ENCODE assay signal across 28 mouse cellular contexts in the genomic region with DNA sequence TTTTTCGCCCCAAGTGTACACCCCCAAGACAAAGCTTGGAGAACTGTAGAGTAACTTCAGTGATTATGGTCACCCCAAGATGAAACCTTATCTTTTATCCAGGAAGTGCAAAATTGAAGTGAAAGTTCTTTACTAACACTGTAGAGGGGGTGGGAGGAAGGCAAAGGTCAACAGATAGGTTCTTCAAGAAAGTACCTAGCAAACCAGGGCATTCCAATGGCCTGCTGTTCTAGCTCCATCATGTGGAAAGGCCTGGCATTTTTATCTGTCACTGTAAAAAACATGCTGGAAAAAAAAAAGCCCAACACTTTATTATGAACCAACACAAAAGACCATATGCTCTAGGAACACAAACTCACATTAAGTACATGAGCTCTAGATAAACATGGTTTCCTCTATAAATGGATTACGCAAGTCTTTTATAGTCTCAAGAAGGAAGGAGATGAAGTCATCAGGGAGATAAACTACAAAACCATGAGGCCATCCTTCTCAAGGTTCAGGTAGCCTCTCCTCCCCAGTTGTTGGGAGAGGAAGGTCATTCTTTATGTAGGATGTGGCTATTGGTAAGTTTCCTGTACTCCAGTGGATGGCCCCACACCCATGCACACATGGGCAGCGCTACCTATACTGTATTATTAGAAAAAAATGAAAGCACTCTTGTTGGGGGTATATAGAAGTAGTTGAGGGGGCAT. TPM values are rescaled to one million over a fixed set of nuclear protein-coding genes. Genes with fewer than 3 reads are reported as not detected.
DNase-seq lines count a peak whose midpoint lies in the region; ATAC-seq and TF ChIP-seq lines count a peak whose summit lies in the region.
"Had no signal": no experiment of that assay in that cellular context is flagged by ENCODE, and none has a peak within 500 bp of the region (broad histone marks: within the 10 kb centered on the region; RNA-seq: fewer than 3 reads in every experiment).

No protein-coding gene starts in this region.

- H3K9ac ChIP-seq in intestine, embryonic 15.5 days, result no peak overlapping the region
- H3K9ac ChIP-seq in hindbrain, embryonic 12.5 days, result no peak overlapping the region
- H3K9ac ChIP-seq: embryonic facial prominence, embryonic 12.5 days; kidney, embryonic 15.5 days; midbrain, embryonic 13.5 days had no signal

- DNase-seq in gastrocnemius, adult 2 months, result no peak
- DNase-seq in gastrocnemius, postnatal 36 days, result no peak
- no peak for DNase-seq in left cerebral cortex, adult 2 months (ENCODE audit: extremely low spot score in 1 of 2, low spot score in 2 of 2)
- no peak for DNase-seq in left cerebral cortex, postnatal 25 days (ENCODE audit: low spot score in 2 of 2)
- DNase-seq in 416B (ENCODE audit: low read depth), result peak; percentile 19
- DNase-seq in adrenal gland, adult 8-10 months, result no peak
- DNase-seq: adrenal gland, postnatal 10 days; cerebellum, adult 9-11 months; heart, adult 18-20 months; left cerebral cortex, postnatal 4 days; liver; thymus, postnatal 36 days had no signal

- no peaks in the 10 kb centered on the region for H3K27me3 ChIP-seq in intestine, embryonic 15.5 days (replicated peaks)
- no peaks in the 10 kb centered on the region for H3K27me3 ChIP-seq in hindbrain, embryonic 12.5 days
- H3K27me3 ChIP-seq: embryonic facial prominence, embryonic 12.5 days; midbrain, embryonic 13.5 days had no signal

- no peaks in the 10 kb centered on the region for H3K9me3 ChIP-seq in intestine, embryonic 15.5 days
- no peaks in the 10 kb centered on the region for H3K9me3 ChIP-seq in hindbrain, embryonic 12.5 days (replicated peaks)
- H3K9me3 ChIP-seq: embryonic facial prominence, embryonic 12.5 days; kidney, embryonic 15.5 days; midbrain, embryonic 13.5 days had no signal

- intact Hi-C loops in gastrocnemius, adult 2 months (cut with DNase I), result no loop called here
- intact Hi-C loops in gastrocnemius, postnatal 36 days (cut with DNase I), result no loop called here
- intact Hi-C loops in left cerebral cortex, adult 2 months (cut with DNase I), result loop anchor here (5.0 kb wide), 2 partner anchors 150 to 350 kb away; no protein-coding TSS in a partner anchor
- intact Hi-C loops in left cerebral cortex, postnatal 25 days (cut with DNase I), result loop anchor here (5.0 kb wide), 1 partner anchor 145 kb away; no protein-coding TSS in a partner anchor

- 77% methylated on average over 3 of the region's 3 CpGs for WGBS in intestine, embryonic 15.5 days
- WGBS in hindbrain, embryonic 12.5 days, result 86% methylated on average over 3 of the region's 3 CpGs

- no peak overlapping the region for H3K4me2 ChIP-seq in intestine, embryonic 15.5 days (replicated peaks)
- no peak overlapping the region for H3K4me2 ChIP-seq in hindbrain, embryonic 12.5 days (replicated peaks)
- H3K4me2 ChIP-seq: embryonic facial prominence, embryonic 12.5 days; kidney, embryonic 15.5 days; midbrain, embryonic 13.5 days had no signal

- TF ChIP-seq CTCF in gastrocnemius, adult 2 months (IDR thresholded peaks at IDR 0.05), result 0 out of 2 replicates have a peak, but pooled peaks have one; percentile 3
- peak; percentile 33 for TF ChIP-seq CTCF in left cerebral cortex, adult 2 months (IDR thresholded peaks at IDR 0.05)

- no peak overlapping the region for H3K27ac ChIP-seq in gastrocnemius, adult 2 months
- H3K27ac ChIP-seq in left cerebral cortex, adult 2 months, result no peak overlapping the region
- no peak overlapping the region for H3K27ac ChIP-seq in intestine, embryonic 15.5 days
- no peak overlapping the region for H3K27ac ChIP-seq in hindbrain, embryonic 12.5 days
- H3K27ac ChIP-seq: embryonic facial prominence, embryonic 12.5 days; hindbrain, postnatal 0 days; kidney, embryonic 15.5 days; midbrain, embryonic 13.5 days had no signal

- peak; percentile 63 for ATAC-seq in intestine, embryonic 15.5 days
- no peak for ATAC-seq in hindbrain, embryonic 12.5 days (ENCODE audit: low FRiP score)
- ATAC-seq: forebrain, embryonic 14.5 days; hindbrain, postnatal 0 days; midbrain, embryonic 13.5 days had no signal

- H3K36me3 ChIP-seq in intestine, embryonic 15.5 days, result no peaks in the 10 kb centered on the region
- no peaks in the 10 kb centered on the region for H3K36me3 ChIP-seq in hindbrain, embryonic 12.5 days
- H3K36me3 ChIP-seq: embryonic facial prominence, embryonic 12.5 days; kidney, embryonic 15.5 days; midbrain, embryonic 13.5 days had no signal

- no peak overlapping the region for H3K4me3 ChIP-seq in gastrocnemius, adult 2 months
- no peak overlapping the region for H3K4me3 ChIP-seq in left cerebral cortex, adult 2 months
- H3K4me3 ChIP-seq in intestine, embryonic 15.5 days (replicated peaks), result no peak overlapping the region
- H3K4me3 ChIP-seq in hindbrain, embryonic 12.5 days, result no peak overlapping the region
- H3K4me3 ChIP-seq: embryonic facial prominence, embryonic 12.5 days; erythroblast, embryonic 14.5 days; kidney, embryonic 15.5 days; midbrain, embryonic 13.5 days; myocyte had no signal

- H3K4me1 ChIP-seq in intestine, embryonic 15.5 days (replicated peaks), result no peaks in the 10 kb centered on the region
- no peaks in the 10 kb centered on the region for H3K4me1 ChIP-seq in hindbrain, embryonic 12.5 days
- H3K4me1 ChIP-seq: embryonic facial prominence, embryonic 12.5 days; kidney, embryonic 15.5 days; midbrain, embryonic 13.5 days had no signal

RNA-seq across cellular contexts. Expression of a gene that starts 33.5 kb away (rescaled TPM):
- total RNA-seq in gastrocnemius, adult 2 months (2021), result not detected
- not detected for total RNA-seq in gastrocnemius, postnatal 36 days (2021)
- not detected for total RNA-seq in left cerebral cortex, adult 2 months (2021)
- not detected for total RNA-seq in left cerebral cortex, postnatal 25 days (2021)
- 0.14 TPM in 1 of 2 replicates, not detected in the other for polyA plus RNA-seq in intestine, embryonic 15.5 days (2015; fragmentation: Nextera tagmentation; extraction: Ambion mirVana)
- total RNA-seq in adrenal gland, adult 8-10 months (2022), result not detected
- not detected in 2 replicates for polyA plus RNA-seq in hindbrain, embryonic 12.5 days (2016; fragmentation: Nextera tagmentation; extraction: Ambion mirVana)
- total RNA-seq: adrenal gland, postnatal 10 days; heart, adult 18-20 months; hematopoietic stem cell, adult 5-6 weeks; hindbrain, postnatal 0 days; layer of hippocampus, adult 8-10 months; left cerebral cortex, postnatal 4 days; megakaryocyte progenitor cell, adult 5-6 weeks had no signal
- polyA plus RNA-seq: cortical plate, adult 2 months; embryonic facial prominence, embryonic 12.5 days; erythroblast, embryonic 14.5 days; forebrain, embryonic 14.5 days; hindbrain, postnatal 0 days; liver, embryonic 16.5 days; midbrain, embryonic 13.5 days; myocyte; neural tube, embryonic 14.5 days; small intestine, adult 2 months had no signal

Comparison
In these comparisons a context has a peak if more than half of its experiments do, and no peak if none do; other contexts are left out.
1. intact Hi-C loops: an anchor here in left cerebral cortex, adult 2 months (5.0 kb wide) and left cerebral cortex, postnatal 25 days (5.0 kb wide); none called in gastrocnemius, adult 2 months and gastrocnemius, postnatal 36 days.